ENCODE assay signal across 11 mouse cellular contexts in genomic region chrX:157732346-157732745, GRCm38 (mm10). TPM values are rescaled to one million over a fixed set of nuclear protein-coding genes. Genes with fewer than 3 reads are reported as not detected.
DNase-seq lines count a peak whose midpoint lies in the region; ATAC-seq and TF ChIP-seq lines count a peak whose summit lies in the region.
"Had no signal": no experiment of that assay in that cellular context is flagged by ENCODE, and none has a peak within 500 bp of the region (broad histone marks: within the 10 kb centered on the region; RNA-seq: fewer than 3 reads in every experiment).

No protein-coding gene starts in this region.

- H3K9ac ChIP-seq in forebrain, embryonic 12.5 days = no peak overlapping the region
- no peak overlapping the region for H3K9ac ChIP-seq in forebrain, embryonic 11.5 days (ENCODE audit: low read length)
- no peak overlapping the region for H3K9ac ChIP-seq in lung, embryonic 14.5 days
- peak overlapping the region; percentile 64 for H3K9ac ChIP-seq in MEL (ENCODE audit: control insufficient read depth, low read depth, low read length, poor library complexity, severe bottlenecking)
- H3K9ac ChIP-seq in liver, postnatal 0 days (replicated peaks) = no peak overlapping the region

- TF ChIP-seq POLR2A in MEL (IDR thresholded peaks at IDR 0.05; ENCODE audit: control insufficient read depth in 1 of 2, insufficient read depth in 1 of 2, low read depth in 1 of 2, low read length in 2 of 2, poor library complexity in 1 of 2) = no peak

- no peaks in the 10 kb centered on the region for H3K36me3 ChIP-seq in forebrain, embryonic 12.5 days (replicated peaks)
- H3K36me3 ChIP-seq in forebrain, embryonic 11.5 days (ENCODE audit: control insufficient read depth, insufficient read depth, low read length) = no peaks in the 10 kb centered on the region
- no peaks in the 10 kb centered on the region for H3K36me3 ChIP-seq in lung, embryonic 14.5 days (ENCODE audit: insufficient read depth)
- H3K36me3 ChIP-seq in MEL (ENCODE audit: control insufficient read depth in 1 of 2, insufficient read depth in 2 of 2, low read length in 2 of 2) = no peaks in the 10 kb centered on the region
- H3K36me3 ChIP-seq in liver, postnatal 0 days (replicated peaks; ENCODE audit: insufficient read depth, low read length) = no peaks in the 10 kb centered on the region

- no peak for ATAC-seq in forebrain, embryonic 12.5 days (ENCODE audit: low FRiP score)
- ATAC-seq in forebrain, embryonic 11.5 days (replicated peaks; ENCODE audit: low FRiP score) = no peak
- ATAC-seq in lung, embryonic 14.5 days (ENCODE audit: insufficient read depth) = peak; percentile 21; the same call in 1 of the 2 replicates
- no peak for ATAC-seq in liver, postnatal 0 days

- no peaks in the 10 kb centered on the region for H3K79me2 ChIP-seq in MEL (ENCODE audit: control insufficient read depth, insufficient read depth, low read length, poor library complexity)

- 44% methylated on average over 3 of the region's 3 CpGs for WGBS in forebrain, embryonic 12.5 days
- WGBS in forebrain, embryonic 11.5 days = 54% methylated on average over 3 of the region's 3 CpGs
- WGBS in lung, embryonic 14.5 days = 43% methylated on average over 3 of the region's 3 CpGs
- WGBS in liver, postnatal 0 days (ENCODE audit: insufficient replicate concordance) = 31% methylated on average over 3 of the region's 3 CpGs

- H3K27me3 ChIP-seq in forebrain, embryonic 12.5 days = peaks cover 18% of the 10 kb centered on the region
- H3K27me3 ChIP-seq in forebrain, embryonic 11.5 days (ENCODE audit: control insufficient read depth, insufficient read depth, low read length) = no peaks in the 10 kb centered on the region
- H3K27me3 ChIP-seq in lung, embryonic 14.5 days (ENCODE audit: insufficient read depth, low read length) = no peaks in the 10 kb centered on the region
- peaks cover 0 to 1% of the 10 kb centered on the region in 2 experiments; a peak in 2 of 4 replicates for H3K27me3 ChIP-seq in MEL (ENCODE audit: control insufficient read depth in 1 of 2, insufficient read depth in 2 of 2, low read length in 2 of 2)
- no peaks in the 10 kb centered on the region for H3K27me3 ChIP-seq in liver, postnatal 0 days (ENCODE audit: insufficient read depth, low read length)

- no peak overlapping the region for H3K27ac ChIP-seq in forebrain, embryonic 12.5 days
- no peak overlapping the region for H3K27ac ChIP-seq in forebrain, embryonic 11.5 days (ENCODE audit: low read depth, low read length)
- H3K27ac ChIP-seq in lung, embryonic 14.5 days (ENCODE audit: low read depth) = no peak overlapping the region
- no peak overlapping the region for H3K27ac ChIP-seq in MEL (ENCODE audit: control insufficient read depth, low read depth, low read length)
- H3K27ac ChIP-seq in liver, postnatal 0 days (ENCODE audit: low read depth) = no peak overlapping the region

- H3K9me3 ChIP-seq in forebrain, embryonic 12.5 days = no peaks in the 10 kb centered on the region
- no peaks in the 10 kb centered on the region for H3K9me3 ChIP-seq in forebrain, embryonic 11.5 days (ENCODE audit: control insufficient read depth, low read length)
- H3K9me3 ChIP-seq in lung, embryonic 14.5 days (ENCODE audit: low read depth, low read length) = no peaks in the 10 kb centered on the region
- H3K9me3 ChIP-seq in MEL (replicated peaks; ENCODE audit: insufficient read depth, low read length) = no peaks in the 10 kb centered on the region
- no peaks in the 10 kb centered on the region for H3K9me3 ChIP-seq in liver, postnatal 0 days (ENCODE audit: low read length)

- TF ChIP-seq CTCF in lung, embryonic 14.5 days (IDR thresholded peaks at IDR 0.05; ENCODE audit: low read depth) = no peak
- TF ChIP-seq CTCF in MEL (IDR thresholded peaks at IDR 0.05 in 2 of 3, conservative IDR thresholded peaks at IDR 0.05 in 1 of 3; ENCODE audit: control insufficient read depth in 1 of 3, insufficient read depth in 1 of 3, low read depth in 2 of 3, low read length in 3 of 3, poor library complexity in 1 of 3, severe bottlenecking in 1 of 3) = no peak
- no peak for TF ChIP-seq CTCF in liver, postnatal 0 days (IDR thresholded peaks at IDR 0.05; ENCODE audit: low read depth)

- DNase-seq in forebrain, embryonic 11.5 days (ENCODE audit: low spot score) = no peak
- no peak for DNase-seq in lung, embryonic 14.5 days
- DNase-seq in lung, postnatal 4 days = no peak
- peak; percentile 17 for DNase-seq in MEL (ENCODE audit: low read depth, low spot score)
- no peak for DNase-seq in liver, postnatal 0 days
- DNase-seq in layer of hippocampus, postnatal 14 days (ENCODE audit: low spot score in 2 of 2) = no peak
- no peak for DNase-seq in layer of hippocampus, adult 8-10 months (ENCODE audit: low spot score in 2 of 2)

- no peak for TF ChIP-seq EP300 in MEL (IDR thresholded peaks at IDR 0.05; ENCODE audit: low read depth in 1 of 2, low read length in 2 of 2)
- no peak for TF ChIP-seq EP300 in liver, postnatal 0 days (IDR thresholded peaks at IDR 0.05; ENCODE audit: low read depth)

- H3K4me1 ChIP-seq in forebrain, embryonic 12.5 days = no peaks in the 10 kb centered on the region
- 0 out of 2 replicates have a peak, but pooled peaks cover 2% of the 10 kb centered on the region for H3K4me1 ChIP-seq in forebrain, embryonic 11.5 days (replicated peaks; ENCODE audit: control insufficient read depth, insufficient read depth, low read length)
- H3K4me1 ChIP-seq in lung, embryonic 14.5 days (ENCODE audit: insufficient read depth) = no peaks in the 10 kb centered on the region
- peaks cover 0 to 7% of the 10 kb centered on the region in 2 experiments; a peak in 1 of 4 replicates for H3K4me1 ChIP-seq in MEL (ENCODE audit: control insufficient read depth in 1 of 2, insufficient read depth in 2 of 2, low read length in 2 of 2)
- no peaks in the 10 kb centered on the region for H3K4me1 ChIP-seq in liver, postnatal 0 days (ENCODE audit: insufficient read depth)

- TF ChIP-seq RAD21 in MEL (IDR thresholded peaks at IDR 0.05; ENCODE audit: low read depth, low read length) = no peak

- H3K4me3 ChIP-seq in forebrain, embryonic 12.5 days (replicated peaks) = no peak overlapping the region
- H3K4me3 ChIP-seq in forebrain, embryonic 11.5 days (ENCODE audit: low read depth, low read length) = no peak overlapping the region
- H3K4me3 ChIP-seq in lung, embryonic 14.5 days (ENCODE audit: low read depth, low read length) = no peak overlapping the region
- H3K4me3 ChIP-seq in MEL (ENCODE audit: control insufficient read depth in 1 of 2, insufficient read depth in 1 of 2, low read depth in 2 of 2, low read length in 2 of 2) = peak overlapping the region; percentile 55 to 76
- no peak overlapping the region for H3K4me3 ChIP-seq in liver, postnatal 0 days (ENCODE audit: low read depth, low read length)
- H3K4me3 ChIP-seq: erythroblast, embryonic 14.5 days had no signal

- peak overlapping the region; percentile 9; the same call in 1 of the 2 replicates for H3K4me2 ChIP-seq in forebrain, embryonic 12.5 days
- no peak overlapping the region for H3K4me2 ChIP-seq in forebrain, embryonic 11.5 days (ENCODE audit: low read depth, low read length, severe bottlenecking)
- H3K4me2 ChIP-seq in lung, embryonic 14.5 days = 0 out of 2 replicates have a peak overlapping the region, but pooled peaks have one; percentile 12
- peak overlapping the region; percentile 40; the same call in 1 of the 2 replicates for H3K4me2 ChIP-seq in liver, postnatal 0 days (ENCODE audit: low read depth, low read length)

TF ChIP-seq in MEL, 35 proteins besides CTCF, POLR2A, EP300 and RAD21:
- TF ChIP-seq ZKSCAN1 (IDR thresholded peaks at IDR 0.05; ENCODE audit: low read depth, low read length) (no peak), GATA1 (IDR thresholded peaks at IDR 0.05; ENCODE audit: low read depth, low read length) (no peak), TCF12 (IDR thresholded peaks at IDR 0.05; ENCODE audit: low read depth, low read length) (no peak), USF1 (IDR thresholded peaks at IDR 0.05; ENCODE audit: low read depth, low read length) (no peak), NELFE (IDR thresholded peaks at IDR 0.05; ENCODE audit: low read depth, low read length) (no peak), MYB (IDR thresholded peaks at IDR 0.05; ENCODE audit: low read depth, low read length) (no peak), USF2 (IDR thresholded peaks at IDR 0.05; ENCODE audit: borderline replicate concordance in 1 of 2, insufficient read depth in 1 of 2, low read depth in 1 of 2, low read length in 2 of 2) (no peak), ETS1 (IDR thresholded peaks at IDR 0.05; ENCODE audit: low read depth, low read length) (no peak), MYC (IDR thresholded peaks at IDR 0.05; ENCODE audit: low read depth, low read length) (no peak), SIN3A (IDR thresholded peaks at IDR 0.05; ENCODE audit: low read length) (no peak), E2F4 (IDR thresholded peaks at IDR 0.05; ENCODE audit: borderline replicate concordance, low read depth, low read length) (no peak), ZC3H11A (IDR thresholded peaks at IDR 0.05; ENCODE audit: low read depth, low read length) (no peak), CHD2 (IDR thresholded peaks at IDR 0.05; ENCODE audit: low read length) (no peak), ZMIZ1 (IDR thresholded peaks at IDR 0.05; ENCODE audit: low read depth, low read length) (no peak), MEF2A (IDR thresholded peaks at IDR 0.05; ENCODE audit: extremely low read depth, insufficient replicate concordance, low read depth, low read length, poor library complexity, severe bottlenecking) (no peak), TAL1 (IDR thresholded peaks at IDR 0.05; ENCODE audit: low read length) (no peak), NRF1 (IDR thresholded peaks at IDR 0.05; ENCODE audit: insufficient read depth, low read depth, low read length, poor library complexity, severe bottlenecking) (no peak), SMC3 (IDR thresholded peaks at IDR 0.05; ENCODE audit: low read depth, low read length) (no peak), ZNF384 (IDR thresholded peaks at IDR 0.05; ENCODE audit: low read depth, low read length) (no peak), CHD1 (IDR thresholded peaks at IDR 0.05; ENCODE audit: low read depth, low read length) (no peak)

RNA-seq across cellular contexts. Expression of gene Smpx, which starts 33.6 kb away (rescaled TPM):
- not detected in 2 replicates for polyA plus RNA-seq in forebrain, embryonic 12.5 days (2016; fragmentation: Nextera tagmentation; extraction: Ambion mirVana)
- not detected in 2 replicates for polyA plus RNA-seq in forebrain, embryonic 11.5 days (2014; fragmentation: Nextera tagmentation; extraction: Ambion mirVana)
- 33.0 and 35.3 TPM in 2 replicates for polyA plus RNA-seq in lung, embryonic 14.5 days (2014; fragmentation: Nextera tagmentation; extraction: Ambion mirVana)
- not detected in 2 replicates for total RNA-seq in MEL (2012; rRNA removed)
- polyA plus RNA-seq in MEL (2012; ENCODE audit: insufficient read depth in 1 of 2, insufficient read length in 2 of 2, low read depth in 1 of 2, low replicate concordance in 2 of 2, missing spikeins in 1 of 2) = not detected
- 0.36 and 6.8 TPM in 2 replicates for polyA plus RNA-seq in liver, postnatal 0 days (2015; fragmentation: Nextera tagmentation; extraction: Ambion mirVana)
- total RNA-seq in layer of hippocampus, postnatal 14 days (2021) = under 1 TPM in 1 of 2 experiments, not detected in 1; 0.74 TPM
- total RNA-seq in layer of hippocampus, adult 8-10 months (2022) = under 1 TPM in 1 of 4 experiments, not detected in 3; 0.55 TPM
- total RNA-seq: left cerebral cortex, postnatal 10 days had no signal
- polyA plus RNA-seq: erythroblast, embryonic 14.5 days; spleen, adult 2 months had no signal

Comparison
In these comparisons a context has a peak if more than half of its experiments do, and no peak if none do; other contexts are left out.
1. H3K4me3 ChIP-seq: peak in MEL (2 of 2); none in forebrain, embryonic 12.5 days (single experiment), forebrain, embryonic 11.5 days (single experiment), lung, embryonic 14.5 days (single experiment) and liver, postnatal 0 days (single experiment).